Mouse (Mus musculus) hindbrain, embryonic 16.5 days (tissue): ENCODE measurements around the gene C1qc. TPM values are rescaled to one million over a fixed set of nuclear protein-coding genes. Genes with fewer than 3 reads are reported as not detected.
A peak's percentile ranks its signal among the peaks of the same experiment; 100 is the strongest.

Experiments
- ATAC-seq: fragments of 200-750 bp; cut with Nextera tagmentation; 2 replicates; pipeline ENCODE4 v1.8.0; 2017; ENCODE audit warnings: moderate TSS enrichment, moderate library complexity
- H3K27ac ChIP-seq: fragments of 300-500 bp; sonication (generic); 2 replicates; pipeline ENCODE4 v1.5.1; 2014; ENCODE audit warnings: low read depth, mild to moderate bottlenecking, control low read depth, low read length, moderate library complexity
- H3K27me3 ChIP-seq: fragments of 300-500 bp; sonication (generic); replicated peaks from 2 replicates; pipeline ENCODE4 v1.6.1; 2014; ENCODE audit warnings: low read length; ENCODE audit not compliant: control insufficient read depth, insufficient read depth
- H3K36me3 ChIP-seq: fragments of 300-500 bp; sonication (generic); 2 replicates; pipeline ENCODE4 v1.6.1; 2014; ENCODE audit warnings: mild to moderate bottlenecking, low read length, moderate library complexity, mixed read lengths; ENCODE audit not compliant: control insufficient read depth, insufficient read depth
- H3K4me1 ChIP-seq: fragments of 300-500 bp; sonication (generic); 2 replicates; pipeline ENCODE4 v1.6.1; 2014; ENCODE audit warnings: low read depth, low read length; ENCODE audit not compliant: control insufficient read depth, insufficient read depth
- H3K4me2 ChIP-seq: fragments of 300-500 bp; sonication (generic); 2 replicates; pipeline ENCODE4 v1.6.1; 2014; ENCODE audit warnings: mild to moderate bottlenecking, low read length, control low read depth, moderate library complexity
- H3K4me3 ChIP-seq: fragments of 300-500 bp; sonication (generic); 2 replicates; pipeline ENCODE4 v1.5.1; 2014; ENCODE audit warnings: mild to moderate bottlenecking, low read length, control low read depth, moderate library complexity
- H3K9ac ChIP-seq: fragments of 300-500 bp; sonication (generic); 2 replicates; pipeline ENCODE4 v1.6.1; 2014; ENCODE audit warnings: low read depth, mild to moderate bottlenecking, control low read depth, low read length, moderate library complexity
- H3K9me3 ChIP-seq: fragments of 300-500 bp; sonication (generic); 2 replicates; pipeline ENCODE4 v1.6.1; 2014; ENCODE audit warnings: mild to moderate bottlenecking, low read length, moderate library complexity; ENCODE audit not compliant: control insufficient read depth
- WGBS: fragments of 180-500 bp; shearing (Covaris S2); extraction: QIAGEN DNeasy Blood & Tissue Kit; methylation state at CpG from one replicate; pipeline ENCODE4 v1.1.7; 2014; 5-methylcytosine and 5-hydroxymethylcytosine counted together
- polyA plus RNA-seq: library from polyadenylated mRNA; unstranded; fragments of >200 nt; fragmentation: Nextera tagmentation; extraction: Ambion mirVana; gene quantifications from 2 replicates; pipeline ENCODE4 v1.2.1, GENCODE M21; 2015

Gene C1qc
- polyA plus RNA-seq, 1 experiment from 2014 or later: 28.8 TPM

- peaks cover 3% of the 10 kb centered on the region; the same call in 1 of the 2 replicates for H3K4me1 ChIP-seq
- ATAC-seq: no peak
- WGBS: 70% methylated on average over 4 of the region's 4 CpGs
Observed at GRCm38 (mm10) chr4:136848565-136848964, 44.3 kb downstream of the C1qc start.

GRCm38 (mm10) chr4:136847166-136847565 lies 45.7 kb downstream of the C1qc start:
- no peak overlapping the region for H3K4me3 ChIP-seq
- no peak; the same call in 1 of the 2 replicates for ATAC-seq
- no peaks in the 10 kb centered on the region for H3K9me3 ChIP-seq
- no peaks in the 10 kb centered on the region for H3K36me3 ChIP-seq
- no peaks in the 10 kb centered on the region for H3K27me3 ChIP-seq
- peaks cover 3% of the 10 kb centered on the region; the same call in 1 of the 2 replicates for H3K4me1 ChIP-seq
- H3K4me2 ChIP-seq: no peak overlapping the region
- H3K27ac ChIP-seq: no peak overlapping the region
- H3K9ac ChIP-seq: no peak overlapping the region
- 57% methylated on average over 6 of the region's 6 CpGs for WGBS

More at GRCm38 (mm10) chr4:136848565-136848964, 44.3 kb downstream of the C1qc start:
- Histone ChIP-seq H3K27ac (no peak overlapping the region), H3K27me3 (no peaks in the 10 kb centered on the region), H3K9ac (no peak overlapping the region), H3K9me3 (no peaks in the 10 kb centered on the region), H3K36me3 (no peaks in the 10 kb centered on the region), H3K4me3 (no peak overlapping the region), H3K4me2 (no peak overlapping the region)

GRCm38 (mm10) chr4:136842802-136843201 lies 50.1 kb downstream of the C1qc start:
- H3K4me1 ChIP-seq: peaks cover 10% of the 10 kb centered on the region
- WGBS: 85% methylated on average over 10 of the region's 10 CpGs
- H3K4me3 ChIP-seq: no peak overlapping the region
- H3K9ac ChIP-seq: no peak overlapping the region
- no peak overlapping the region for H3K4me2 ChIP-seq
- ATAC-seq: no peak
- no peak overlapping the region for H3K27ac ChIP-seq
- H3K36me3 ChIP-seq: no peaks in the 10 kb centered on the region
- no peaks in the 10 kb centered on the region for H3K9me3 ChIP-seq
- H3K27me3 ChIP-seq: no peaks in the 10 kb centered on the region

GRCm38 (mm10) chr4:136842033-136842432 lies 50.8 kb downstream of the C1qc start:
- no peaks in the 10 kb centered on the region for H3K27me3 ChIP-seq
- no peak overlapping the region for H3K4me2 ChIP-seq
- H3K4me1 ChIP-seq: peaks cover 16% of the 10 kb centered on the region
- no peaks in the 10 kb centered on the region for H3K36me3 ChIP-seq
- no peaks in the 10 kb centered on the region for H3K9me3 ChIP-seq
- H3K9ac ChIP-seq: no peak overlapping the region
- H3K27ac ChIP-seq: no peak overlapping the region
- no peak for ATAC-seq
- 86% methylated on average over 4 of the region's 4 CpGs for WGBS
- H3K4me3 ChIP-seq: no peak overlapping the region

GRCm38 (mm10) chr4:136841056-136841455 lies 51.8 kb downstream of the C1qc start:
- Histone ChIP-seq H3K4me1 (peaks cover 21% of the 10 kb centered on the region), H3K9ac (no peak overlapping the region), H3K27me3 (no peaks in the 10 kb centered on the region), H3K4me2 (no peak overlapping the region), H3K36me3 (no peaks in the 10 kb centered on the region), H3K9me3 (no peaks in the 10 kb centered on the region), H3K4me3 (no peak overlapping the region), H3K27ac (no peak overlapping the region)
- peak; percentile 56 for ATAC-seq
- WGBS: 11% methylated on average over 5 of the region's 5 CpGs

Other genes with a start within 250 kb of the C1qc start
- gene Ephb2, start 57.1 kb downstream of the C1qc start, polyA plus RNA-seq: 7.8 and 10.1 TPM in 2 replicates
- 49.8 and 53.9 TPM in 2 replicates for gene C1qb, start 6.9 kb downstream of the C1qc start, polyA plus RNA-seq
- gene C1qa, start 5.7 kb upstream of the C1qc start, polyA plus RNA-seq: 34.0 and 36.8 TPM in 2 replicates
- gene Epha8, start 63.8 kb upstream of the C1qc start, polyA plus RNA-seq: 8.8 and 14.0 TPM in 2 replicates
- 3.2 and 4.4 TPM in 2 replicates for gene Zbtb40, start 155.7 kb upstream of the C1qc start, polyA plus RNA-seq